Mouse (Mus musculus): ENCODE results near the gene Tln2. TPM values are rescaled to one million over a fixed set of nuclear protein-coding genes. Genes with fewer than 3 reads are reported as not detected.

Tln2 gene
- polyA plus RNA-seq, 1 experiment from 2014 or later, result 24.0 TPM

GRCm38 (mm10) chr9:67496368-67496767, 63.1 kb downstream of the Tln2 start:
- ATAC-seq (ENCODE audit: low FRiP score, low TSS enrichment), result no peak
- WGBS, result 47% methylated on average over 2 of the region's 2 CpGs

GRCm38 (mm10) chr9:67495350-67495749, 64.2 kb downstream of the Tln2 start:
- no peak for ATAC-seq (ENCODE audit: low FRiP score, low TSS enrichment)
- no peak overlapping the region for H3K4me3 ChIP-seq (ENCODE audit: low read length)

More at GRCm38 (mm10) chr9:67496368-67496767, 63.1 kb downstream of the Tln2 start:
- Histone ChIP-seq H3K36me3 (ENCODE audit: control insufficient read depth, insufficient read depth, low read length) (no peaks in the 10 kb centered on the region), H3K9ac (ENCODE audit: low read depth, low read length) (no peak overlapping the region), H3K27me3 (ENCODE audit: control insufficient read depth, insufficient read depth, low read length) (no peaks in the 10 kb centered on the region), H3K4me2 (replicated peaks; ENCODE audit: low read depth, low read length) (no peak overlapping the region), H3K9me3 (ENCODE audit: control insufficient read depth, low read length) (no peaks in the 10 kb centered on the region), H3K4me1 (ENCODE audit: control insufficient read depth, insufficient read depth, low read length) (peaks cover 13% of the 10 kb centered on the region), H3K4me3 (ENCODE audit: low read length) (no peak overlapping the region), H3K27ac (ENCODE audit: low read depth, low read length) (no peak overlapping the region)

GRCm38 (mm10) chr9:67493876-67494552, 65.5 kb downstream of the Tln2 start:
- H3K4me3 ChIP-seq (ENCODE audit: low read length), result no peak overlapping the region
- no peak for ATAC-seq (ENCODE audit: low FRiP score, low TSS enrichment)

More at GRCm38 (mm10) chr9:67495350-67495749, 64.2 kb downstream of the Tln2 start:
- 57% methylated on average over 3 of the region's 3 CpGs for WGBS
- H3K36me3 ChIP-seq (ENCODE audit: control insufficient read depth, insufficient read depth, low read length), result no peaks in the 10 kb centered on the region
- H3K4me1 ChIP-seq (ENCODE audit: control insufficient read depth, insufficient read depth, low read length), result peaks cover 13% of the 10 kb centered on the region
- no peaks in the 10 kb centered on the region for H3K9me3 ChIP-seq (ENCODE audit: control insufficient read depth, low read length)
- H3K27me3 ChIP-seq (ENCODE audit: control insufficient read depth, insufficient read depth, low read length), result no peaks in the 10 kb centered on the region
- no peak overlapping the region for H3K4me2 ChIP-seq (replicated peaks; ENCODE audit: low read depth, low read length)
- H3K9ac ChIP-seq (ENCODE audit: low read depth, low read length), result no peak overlapping the region
- H3K27ac ChIP-seq (ENCODE audit: low read depth, low read length), result no peak overlapping the region

GRCm38 (mm10) chr9:67489370-67489769, 70.1 kb downstream of the Tln2 start:
- no peak overlapping the region for H3K4me2 ChIP-seq (replicated peaks; ENCODE audit: low read depth, low read length)
- H3K9me3 ChIP-seq (ENCODE audit: control insufficient read depth, low read length), result no peaks in the 10 kb centered on the region
- H3K27me3 ChIP-seq (ENCODE audit: control insufficient read depth, insufficient read depth, low read length), result no peaks in the 10 kb centered on the region

More at GRCm38 (mm10) chr9:67493876-67494552, 65.5 kb downstream of the Tln2 start:
- H3K4me1 ChIP-seq (ENCODE audit: control insufficient read depth, insufficient read depth, low read length), result peaks cover 12% of the 10 kb centered on the region
- H3K36me3 ChIP-seq (ENCODE audit: control insufficient read depth, insufficient read depth, low read length), result no peaks in the 10 kb centered on the region
- H3K9me3 ChIP-seq (ENCODE audit: control insufficient read depth, low read length), result no peaks in the 10 kb centered on the region
- no peak overlapping the region for H3K9ac ChIP-seq (ENCODE audit: low read depth, low read length)
- no peak overlapping the region for H3K4me2 ChIP-seq (replicated peaks; ENCODE audit: low read depth, low read length)
- WGBS, result 91% methylated on average over 8 of the region's 8 CpGs
- no peak overlapping the region for H3K27ac ChIP-seq (ENCODE audit: low read depth, low read length)
- H3K27me3 ChIP-seq (ENCODE audit: control insufficient read depth, insufficient read depth, low read length), result no peaks in the 10 kb centered on the region

GRCm38 (mm10) chr9:67486621-67487020, 72.9 kb downstream of the Tln2 start:
- Histone ChIP-seq H3K9ac (ENCODE audit: low read depth, low read length) (no peak overlapping the region), H3K4me1 (ENCODE audit: control insufficient read depth, insufficient read depth, low read length) (no peaks in the 10 kb centered on the region; the same call in 1 of the 2 replicates), H3K27ac (ENCODE audit: low read depth, low read length) (no peak overlapping the region), H3K9me3 (ENCODE audit: control insufficient read depth, low read length) (no peaks in the 10 kb centered on the region), H3K36me3 (ENCODE audit: control insufficient read depth, insufficient read depth, low read length) (no peaks in the 10 kb centered on the region), H3K4me2 (replicated peaks; ENCODE audit: low read depth, low read length) (no peak overlapping the region), H3K27me3 (ENCODE audit: control insufficient read depth, insufficient read depth, low read length) (no peaks in the 10 kb centered on the region), H3K4me3 (ENCODE audit: low read length) (no peak overlapping the region)
- ATAC-seq (ENCODE audit: low FRiP score, low TSS enrichment), result no peak
- WGBS, result 69% methylated on average over 5 of the region's 5 CpGs

More at GRCm38 (mm10) chr9:67489370-67489769, 70.1 kb downstream of the Tln2 start:
- Histone ChIP-seq H3K36me3 (ENCODE audit: control insufficient read depth, insufficient read depth, low read length) (no peaks in the 10 kb centered on the region), H3K4me1 (ENCODE audit: control insufficient read depth, insufficient read depth, low read length) (no peaks in the 10 kb centered on the region; the same call in 1 of the 2 replicates), H3K4me3 (ENCODE audit: low read length) (no peak overlapping the region), H3K9ac (ENCODE audit: low read depth, low read length) (no peak overlapping the region), H3K27ac (ENCODE audit: low read depth, low read length) (no peak overlapping the region)
- WGBS, result 18% methylated on average over 3 of the region's 3 CpGs
- ATAC-seq (ENCODE audit: low FRiP score, low TSS enrichment), result no peak

GRCm38 (mm10) chr9:67485169-67486072, 74.1 kb downstream of the Tln2 start:
- Histone ChIP-seq H3K27ac (ENCODE audit: low read depth, low read length) (no peak overlapping the region), H3K9me3 (ENCODE audit: control insufficient read depth, low read length) (no peaks in the 10 kb centered on the region), H3K9ac (ENCODE audit: low read depth, low read length) (no peak overlapping the region), H3K4me3 (ENCODE audit: low read length) (no peak overlapping the region), H3K4me1 (ENCODE audit: control insufficient read depth, insufficient read depth, low read length) (no peaks in the 10 kb centered on the region; the same call in 1 of the 2 replicates), H3K4me2 (replicated peaks; ENCODE audit: low read depth, low read length) (no peak overlapping the region), H3K27me3 (ENCODE audit: control insufficient read depth, insufficient read depth, low read length) (no peaks in the 10 kb centered on the region), H3K36me3 (ENCODE audit: control insufficient read depth, insufficient read depth, low read length) (no peaks in the 10 kb centered on the region)
- WGBS, result 70% methylated on average over 15 of the region's 15 CpGs
- no peak for ATAC-seq (ENCODE audit: low FRiP score, low TSS enrichment)

- 69% methylated on average over 1 of the region's 1 CpGs for WGBS
- no peak overlapping the region for H3K9ac ChIP-seq (ENCODE audit: low read depth, low read length)
- H3K27me3 ChIP-seq (ENCODE audit: control insufficient read depth, insufficient read depth, low read length), result no peaks in the 10 kb centered on the region
- H3K9me3 ChIP-seq (ENCODE audit: control insufficient read depth, low read length), result no peaks in the 10 kb centered on the region
- ATAC-seq (ENCODE audit: low FRiP score, low TSS enrichment), result no peak
- no peak overlapping the region for H3K27ac ChIP-seq (ENCODE audit: low read depth, low read length)
- H3K4me1 ChIP-seq (ENCODE audit: control insufficient read depth, insufficient read depth, low read length), result no peaks in the 10 kb centered on the region; the same call in 1 of the 2 replicates
- H3K4me3 ChIP-seq (ENCODE audit: low read length), result no peak overlapping the region
- no peak overlapping the region for H3K4me2 ChIP-seq (replicated peaks; ENCODE audit: low read depth, low read length)
- no peaks in the 10 kb centered on the region for H3K36me3 ChIP-seq (ENCODE audit: control insufficient read depth, insufficient read depth, low read length)
These were observed 77.2 kb downstream of the Tln2 start for GRCm38 (mm10) chr9:67482277-67482676.

GRCm38 (mm10) chr9:67481851-67482250, 77.7 kb downstream of the Tln2 start:
- Histone ChIP-seq H3K4me3 (ENCODE audit: low read length) (no peak overlapping the region), H3K27ac (ENCODE audit: low read depth, low read length) (no peak overlapping the region), H3K9ac (ENCODE audit: low read depth, low read length) (no peak overlapping the region), H3K36me3 (ENCODE audit: control insufficient read depth, insufficient read depth, low read length) (no peaks in the 10 kb centered on the region), H3K9me3 (ENCODE audit: control insufficient read depth, low read length) (no peaks in the 10 kb centered on the region), H3K4me2 (replicated peaks; ENCODE audit: low read depth, low read length) (no peak overlapping the region), H3K27me3 (ENCODE audit: control insufficient read depth, insufficient read depth, low read length) (no peaks in the 10 kb centered on the region), H3K4me1 (ENCODE audit: control insufficient read depth, insufficient read depth, low read length) (no peaks in the 10 kb centered on the region; the same call in 1 of the 2 replicates)
- WGBS, result 24% methylated on average over 1 of the region's 1 CpGs
- no peak for ATAC-seq (ENCODE audit: low FRiP score, low TSS enrichment)

- ATAC-seq (ENCODE audit: low FRiP score, low TSS enrichment), result no peak
- Histone ChIP-seq H3K9me3 (ENCODE audit: control insufficient read depth, low read length) (no peaks in the 10 kb centered on the region), H3K9ac (ENCODE audit: low read depth, low read length) (no peak overlapping the region), H3K36me3 (ENCODE audit: control insufficient read depth, insufficient read depth, low read length) (no peaks in the 10 kb centered on the region), H3K4me3 (ENCODE audit: low read length) (no peak overlapping the region), H3K27ac (ENCODE audit: low read depth, low read length) (no peak overlapping the region), H3K27me3 (ENCODE audit: control insufficient read depth, insufficient read depth, low read length) (no peaks in the 10 kb centered on the region), H3K4me1 (ENCODE audit: control insufficient read depth, insufficient read depth, low read length) (no peaks in the 10 kb centered on the region), H3K4me2 (replicated peaks; ENCODE audit: low read depth, low read length) (no peak overlapping the region)
- 75% methylated on average over 3 of the region's 3 CpGs for WGBS
These were observed 82.1 kb downstream of the Tln2 start for GRCm38 (mm10) chr9:67477445-67477844.
